Mouse (Mus musculus) adrenal gland (tissue): ENCODE data around the gene Tspan13.

Source experiments
- intact Hi-C: fragments of 180-260 bp; cut with DNase I; formaldehyde crosslinking; loops from one replicate; pipeline ENCODE4 v1.15.1; 2025

Gene Tspan13

DNA sequence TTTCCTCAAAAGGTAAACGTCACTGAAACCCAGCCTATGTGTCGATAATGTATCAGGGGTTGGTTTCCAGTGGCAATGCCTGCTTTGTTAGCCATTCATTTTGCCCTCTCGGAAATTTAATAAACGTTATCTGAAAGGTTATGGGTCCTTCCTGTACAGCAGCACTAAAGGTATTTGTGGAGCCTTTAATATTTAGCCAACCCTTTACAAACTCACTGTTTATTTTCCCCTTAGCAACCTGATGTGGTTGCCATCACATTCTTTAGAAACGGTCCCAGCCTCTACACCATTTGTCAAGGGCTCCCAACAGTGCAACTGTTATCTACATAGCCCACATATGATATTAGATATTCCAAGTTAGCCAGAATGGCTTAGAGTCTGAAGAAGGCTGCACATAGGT is 62.7 kb downstream of the Tspan13 start:
- intact Hi-C loops, result no loop called here

DNA sequence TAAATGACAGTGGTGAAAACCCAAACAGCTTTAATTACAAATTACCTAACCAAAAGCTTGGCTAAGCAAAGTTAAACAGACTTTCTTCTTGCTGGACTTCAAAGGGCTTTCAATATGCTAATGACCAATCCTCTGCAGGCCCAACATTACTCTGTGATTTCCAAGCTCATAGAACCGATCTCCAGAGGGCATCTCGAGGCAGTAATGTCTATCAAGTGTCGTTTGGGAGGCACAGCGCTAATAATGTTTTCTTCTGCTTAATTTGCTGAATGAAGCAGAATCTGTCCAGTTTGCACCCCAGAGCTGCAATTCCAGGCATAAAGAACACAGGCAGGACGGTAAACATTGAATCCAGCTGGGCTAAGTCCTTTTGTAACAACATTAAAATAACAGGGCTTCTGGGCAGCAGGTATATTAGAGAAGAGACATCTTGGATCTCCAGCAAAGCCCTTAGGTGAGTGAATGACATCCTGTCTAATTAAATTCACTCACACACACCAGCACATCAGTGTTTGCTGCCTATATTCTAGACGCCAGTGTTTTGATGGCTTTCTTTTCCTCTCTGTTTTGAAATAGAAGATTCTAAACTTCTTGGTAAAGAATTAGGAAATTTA is 64.6 kb downstream of the Tspan13 start:
- intact Hi-C loops, result no loop called here

- intact Hi-C loops, result no loop called here
Measured at GRCm38 (mm10) chr12:35975898-35976297, 66.4 kb downstream of the Tspan13 start.

GRCm38 (mm10) chr12:35966768-35967141 is 75.5 kb downstream of the Tspan13 start:
- intact Hi-C loops, result no loop called here

- intact Hi-C loops, result no loop called here
Measured at GRCm38 (mm10) chr12:35966098-35966767, 76.1 kb downstream of the Tspan13 start.
